Mouse (Mus musculus): ENCODE results near the gene Lin54. TPM values are rescaled to one million over a fixed set of nuclear protein-coding genes. Genes with fewer than 3 reads are reported as not detected.

The Lin54 gene
- polyA plus RNA-seq, 1 experiment from 2014 or later = 19.0 TPM

- Histone ChIP-seq H3K36me3 (replicated peaks; ENCODE audit: control insufficient read depth, insufficient read depth, low read depth, low read length) (peaks cover 2% of the 10 kb centered on the region), H3K4me1 (ENCODE audit: control insufficient read depth, insufficient read depth, low read length) (no peaks in the 10 kb centered on the region), H3K4me2 (ENCODE audit: low read depth, low read length) (no peak overlapping the region), H3K9ac (replicated peaks; ENCODE audit: low read length) (no peak overlapping the region), H3K27me3 (ENCODE audit: control insufficient read depth, insufficient read depth, low read length) (no peaks in the 10 kb centered on the region), H3K9me3 (replicated peaks; ENCODE audit: control insufficient read depth, low read length) (no peaks in the 10 kb centered on the region), H3K27ac (replicated peaks; ENCODE audit: low read depth, low read length) (no peak overlapping the region), H3K4me3 (ENCODE audit: low read depth, low read length) (no peak overlapping the region)
- WGBS = 93% methylated on average over 2 of the region's 2 CpGs
- DNase-seq (ENCODE audit: low spot score) = no peak
- ATAC-seq (replicated peaks; ENCODE audit: insufficient number of reproducible peaks, low FRiP score, low TSS enrichment, low read depth) = no peak
These were observed 48.6 kb downstream of the Lin54 start for GRCm38 (mm10) chr5:100451871-100452270.

GRCm38 (mm10) chr5:100438796-100439195, 61.6 kb downstream of the Lin54 start:
- no peaks in the 10 kb centered on the region for H3K27me3 ChIP-seq (ENCODE audit: control insufficient read depth, insufficient read depth, low read length)
- ATAC-seq (replicated peaks; ENCODE audit: insufficient number of reproducible peaks, low FRiP score, low TSS enrichment, low read depth) (no peak), DNase-seq (ENCODE audit: low spot score) (no peak)
- H3K27ac ChIP-seq (replicated peaks; ENCODE audit: low read depth, low read length) = no peak overlapping the region
- H3K36me3 ChIP-seq (replicated peaks; ENCODE audit: control insufficient read depth, insufficient read depth, low read depth, low read length) = no peaks in the 10 kb centered on the region
- H3K9me3 ChIP-seq (replicated peaks; ENCODE audit: control insufficient read depth, low read length) = 0 out of 2 replicates have a peak, but pooled peaks cover 2% of the 10 kb centered on the region
- H3K4me1 ChIP-seq (ENCODE audit: control insufficient read depth, insufficient read depth, low read length) = no peaks in the 10 kb centered on the region
- 96% methylated on average over 14 of the region's 14 CpGs for WGBS
- H3K4me2 ChIP-seq (ENCODE audit: low read depth, low read length) = no peak overlapping the region
- no peak overlapping the region for H3K9ac ChIP-seq (replicated peaks; ENCODE audit: low read length)
- no peak overlapping the region for H3K4me3 ChIP-seq (ENCODE audit: low read depth, low read length)

DNA sequence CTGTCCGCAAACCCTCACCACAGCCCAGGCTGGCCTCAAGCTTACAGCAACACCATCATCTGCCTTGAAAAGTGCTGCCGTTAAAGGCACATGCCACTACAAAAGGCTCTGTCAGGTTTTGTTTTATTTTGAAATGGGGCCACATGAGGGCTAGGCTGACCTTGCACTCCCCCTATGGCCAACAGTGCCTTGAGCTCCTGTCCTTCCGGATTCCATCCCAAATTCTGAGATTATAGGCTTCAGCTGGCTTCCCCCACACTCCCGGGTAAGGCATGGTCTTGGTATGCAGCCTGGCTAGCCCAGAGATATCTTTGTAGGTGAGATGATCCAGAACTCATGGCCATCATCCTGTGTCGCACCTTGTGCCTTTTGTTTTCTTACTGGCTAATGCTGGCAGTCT, 62.5 kb downstream of the Lin54 start:
- Histone ChIP-seq H3K4me2 (ENCODE audit: low read depth, low read length) (no peak overlapping the region), H3K36me3 (replicated peaks; ENCODE audit: control insufficient read depth, insufficient read depth, low read depth, low read length) (no peaks in the 10 kb centered on the region), H3K4me1 (ENCODE audit: control insufficient read depth, insufficient read depth, low read length) (no peaks in the 10 kb centered on the region), H3K27ac (replicated peaks; ENCODE audit: low read depth, low read length) (no peak overlapping the region), H3K27me3 (ENCODE audit: control insufficient read depth, insufficient read depth, low read length) (no peaks in the 10 kb centered on the region), H3K4me3 (ENCODE audit: low read depth, low read length) (no peak overlapping the region), H3K9me3 (replicated peaks; ENCODE audit: control insufficient read depth, low read length) (0 out of 2 replicates have a peak, but pooled peaks cover 2% of the 10 kb centered on the region), H3K9ac (replicated peaks; ENCODE audit: low read length) (no peak overlapping the region)
- no peak for ATAC-seq (replicated peaks; ENCODE audit: insufficient number of reproducible peaks, low FRiP score, low TSS enrichment, low read depth)
- no peak for DNase-seq (ENCODE audit: low spot score)
- WGBS = 92% methylated on average over 5 of the region's 5 CpGs

DNA sequence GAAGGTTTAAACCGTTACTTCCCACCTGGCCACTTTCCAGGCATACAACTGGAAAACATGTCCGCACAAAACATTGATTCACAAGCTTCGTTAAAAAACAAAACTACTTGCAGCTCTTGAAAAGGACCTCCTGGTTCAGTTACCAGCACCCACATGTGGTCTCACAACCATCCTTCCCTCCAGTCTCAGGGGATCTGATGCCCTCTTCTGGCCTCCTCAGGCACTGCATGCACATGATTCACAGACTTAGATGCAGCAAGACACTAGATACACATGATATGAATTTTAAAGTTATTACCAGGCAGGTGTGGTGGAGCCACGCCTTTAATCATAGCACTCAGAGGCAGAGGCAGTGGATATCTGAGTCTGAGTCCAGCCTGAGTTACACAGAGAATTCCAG, 63.4 kb downstream of the Lin54 start:
- no peak for DNase-seq (ENCODE audit: low spot score)
- no peak overlapping the region for H3K4me2 ChIP-seq (ENCODE audit: low read depth, low read length)
- 0 out of 2 replicates have a peak, but pooled peaks cover 2% of the 10 kb centered on the region for H3K9me3 ChIP-seq (replicated peaks; ENCODE audit: control insufficient read depth, low read length)
- H3K4me3 ChIP-seq (ENCODE audit: low read depth, low read length) = no peak overlapping the region
- H3K36me3 ChIP-seq (replicated peaks; ENCODE audit: control insufficient read depth, insufficient read depth, low read depth, low read length) = no peaks in the 10 kb centered on the region
- no peak overlapping the region for H3K27ac ChIP-seq (replicated peaks; ENCODE audit: low read depth, low read length)
- WGBS = 95% methylated on average over 4 of the region's 4 CpGs
- no peak for ATAC-seq (replicated peaks; ENCODE audit: insufficient number of reproducible peaks, low FRiP score, low TSS enrichment, low read depth)
- no peak overlapping the region for H3K9ac ChIP-seq (replicated peaks; ENCODE audit: low read length)
- no peaks in the 10 kb centered on the region for H3K27me3 ChIP-seq (ENCODE audit: control insufficient read depth, insufficient read depth, low read length)
- no peaks in the 10 kb centered on the region for H3K4me1 ChIP-seq (ENCODE audit: control insufficient read depth, insufficient read depth, low read length)

- no peak for DNase-seq (ENCODE audit: low spot score)
- Histone ChIP-seq H3K36me3 (replicated peaks; ENCODE audit: control insufficient read depth, insufficient read depth, low read depth, low read length) (no peaks in the 10 kb centered on the region; the same call in 1 of the 2 replicates), H3K27ac (replicated peaks; ENCODE audit: low read depth, low read length) (no peak overlapping the region), H3K27me3 (ENCODE audit: control insufficient read depth, insufficient read depth, low read length) (no peaks in the 10 kb centered on the region), H3K9ac (replicated peaks; ENCODE audit: low read length) (no peak overlapping the region), H3K4me2 (ENCODE audit: low read depth, low read length) (no peak overlapping the region), H3K4me3 (ENCODE audit: low read depth, low read length) (no peak overlapping the region), H3K4me1 (ENCODE audit: control insufficient read depth, insufficient read depth, low read length) (no peaks in the 10 kb centered on the region), H3K9me3 (replicated peaks; ENCODE audit: control insufficient read depth, low read length) (no peaks in the 10 kb centered on the region)
- WGBS = 67% methylated on average over 2 of the region's 2 CpGs
- no peak for ATAC-seq (replicated peaks; ENCODE audit: insufficient number of reproducible peaks, low FRiP score, low TSS enrichment, low read depth)
These were observed 69.5 kb downstream of the Lin54 start for GRCm38 (mm10) chr5:100430966-100431365.

- WGBS = 7% methylated on average over 11 of the region's 11 CpGs
- DNase-seq (ENCODE audit: low spot score) (no peak), ATAC-seq (replicated peaks; ENCODE audit: insufficient number of reproducible peaks, low FRiP score, low TSS enrichment, low read depth) (no peak)
- Histone ChIP-seq H3K27me3 (ENCODE audit: control insufficient read depth, insufficient read depth, low read length) (no peaks in the 10 kb centered on the region), H3K36me3 (replicated peaks; ENCODE audit: control insufficient read depth, insufficient read depth, low read depth, low read length) (no peaks in the 10 kb centered on the region; the same call in 1 of the 2 replicates), H3K4me2 (ENCODE audit: low read depth, low read length) (peak overlapping the region; percentile 57), H3K9me3 (replicated peaks; ENCODE audit: control insufficient read depth, low read length) (no peaks in the 10 kb centered on the region), H3K4me3 (ENCODE audit: low read depth, low read length) (peak overlapping the region; percentile 74), H3K4me1 (ENCODE audit: control insufficient read depth, insufficient read depth, low read length) (no peaks in the 10 kb centered on the region), H3K27ac (replicated peaks; ENCODE audit: low read depth, low read length) (peak overlapping the region; percentile 56; the same call in 1 of the 2 replicates), H3K9ac (replicated peaks; ENCODE audit: low read length) (peak overlapping the region; percentile 87)
These were observed 70.4 kb downstream of the Lin54 start for GRCm38 (mm10) chr5:100430076-100430390.

DNA sequence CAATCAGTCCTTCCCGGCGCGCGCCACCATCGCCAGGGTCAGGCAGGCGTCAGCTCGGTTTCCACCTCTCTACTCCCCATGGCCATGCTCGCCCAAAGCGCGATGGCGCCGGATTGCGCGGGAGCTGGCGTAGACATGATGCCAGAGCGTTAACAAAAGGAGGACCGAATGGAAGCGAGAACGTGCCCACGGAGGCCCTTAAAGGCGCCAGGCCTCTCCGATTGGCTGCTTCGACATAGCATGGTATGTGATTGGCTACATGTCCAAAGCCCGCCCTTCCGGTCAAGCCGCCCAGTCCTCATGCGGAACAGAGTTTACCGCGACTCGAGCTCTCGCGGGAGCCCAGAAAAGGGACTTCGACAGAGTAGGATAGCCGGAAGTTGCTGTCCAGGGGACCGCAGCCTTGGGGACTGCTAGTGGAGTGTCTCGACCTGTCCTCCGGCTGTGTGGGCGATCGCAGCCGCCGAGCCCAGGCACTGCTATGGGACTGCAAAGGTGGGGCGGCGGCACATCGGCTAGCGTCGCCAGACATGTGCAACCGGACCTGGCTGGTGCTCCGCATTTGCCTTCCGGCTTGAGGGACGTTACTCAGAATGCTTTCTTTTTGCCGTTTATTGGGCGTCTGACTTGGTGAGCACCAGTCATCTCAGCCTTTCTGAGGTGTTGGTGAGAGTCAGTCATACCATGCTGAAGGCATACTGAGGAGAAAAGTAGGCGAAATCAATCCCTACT, 70.9 kb downstream of the Lin54 start:
- Histone ChIP-seq H3K27ac (replicated peaks; ENCODE audit: low read depth, low read length) (peak overlapping the region; percentile 81), H3K4me1 (ENCODE audit: control insufficient read depth, insufficient read depth, low read length) (no peaks in the 10 kb centered on the region)
- WGBS = under 1% methylated on average over 53 of the region's 53 CpGs

DNA sequence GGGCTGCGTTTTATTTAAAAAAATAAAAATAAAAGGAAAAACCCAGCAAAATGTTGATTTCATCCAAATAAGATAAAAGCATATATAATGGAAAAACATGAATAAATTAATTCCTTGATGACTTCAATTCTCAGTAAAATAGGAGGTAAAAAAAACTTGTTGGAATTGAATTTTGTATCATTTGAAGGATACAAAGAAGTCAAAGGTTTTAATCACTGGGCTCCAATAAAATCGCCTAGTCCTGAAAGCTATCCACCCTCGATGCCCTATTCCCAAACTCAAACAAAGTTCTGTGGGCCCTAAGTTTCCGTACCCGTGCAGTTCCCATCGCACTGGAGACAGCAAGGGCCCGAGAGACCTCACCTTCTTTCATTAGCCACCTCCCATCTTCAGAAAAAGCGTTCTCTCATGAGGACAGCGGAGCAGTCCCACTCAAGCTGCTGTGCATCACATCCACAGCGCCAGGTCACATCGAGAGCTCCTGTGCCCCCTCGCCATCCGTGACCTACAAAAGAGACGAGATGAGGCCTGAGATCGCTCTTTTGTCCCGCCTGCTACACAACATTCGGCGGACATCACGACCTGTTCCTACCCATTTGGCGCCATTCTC, 71.6 kb downstream of the Lin54 start:
- under 1% methylated on average over 20 of the region's 20 CpGs for WGBS
- Histone ChIP-seq H3K4me1 (ENCODE audit: control insufficient read depth, insufficient read depth, low read length) (no peaks in the 10 kb centered on the region), H3K4me3 (ENCODE audit: low read depth, low read length) (peak overlapping the region; percentile 74), H3K27me3 (ENCODE audit: control insufficient read depth, insufficient read depth, low read length) (no peaks in the 10 kb centered on the region), H3K9me3 (replicated peaks; ENCODE audit: control insufficient read depth, low read length) (no peaks in the 10 kb centered on the region), H3K36me3 (replicated peaks; ENCODE audit: control insufficient read depth, insufficient read depth, low read depth, low read length) (peaks cover 2% of the 10 kb centered on the region; the same call in 1 of the 2 replicates), H3K9ac (replicated peaks; ENCODE audit: low read length) (peak overlapping the region; percentile 96), H3K4me2 (ENCODE audit: low read depth, low read length) (peak overlapping the region; percentile 81), H3K27ac (replicated peaks; ENCODE audit: low read depth, low read length) (peak overlapping the region; percentile 81)
- peak; percentile 58 for DNase-seq (ENCODE audit: low spot score)
- peak; percentile 17; the same call in 1 of the 2 replicates for ATAC-seq (replicated peaks; ENCODE audit: insufficient number of reproducible peaks, low FRiP score, low TSS enrichment, low read depth)

More for the DNA sequence above, 70.9 kb downstream of the Lin54 start:
- H3K9me3 ChIP-seq (replicated peaks; ENCODE audit: control insufficient read depth, low read length) = no peaks in the 10 kb centered on the region
- peak overlapping the region; percentile 96 for H3K9ac ChIP-seq (replicated peaks; ENCODE audit: low read length)
- peak overlapping the region; percentile 57 for H3K4me2 ChIP-seq (ENCODE audit: low read depth, low read length)
- H3K36me3 ChIP-seq (replicated peaks; ENCODE audit: control insufficient read depth, insufficient read depth, low read depth, low read length) = no peaks in the 10 kb centered on the region; the same call in 1 of the 2 replicates
- DNase-seq (ENCODE audit: low spot score) (peak; percentile 98), ATAC-seq (replicated peaks; ENCODE audit: insufficient number of reproducible peaks, low FRiP score, low TSS enrichment, low read depth) (peak; percentile 99)
- H3K4me3 ChIP-seq (ENCODE audit: low read depth, low read length) = peak overlapping the region; percentile 74
- H3K27me3 ChIP-seq (ENCODE audit: control insufficient read depth, insufficient read depth, low read length) = no peaks in the 10 kb centered on the region

Data from embryonic facial prominence, embryonic 11.5 days (tissue).